Mouse (Mus musculus): Measurements from ENCODE around the gene Nfix.

DNA sequence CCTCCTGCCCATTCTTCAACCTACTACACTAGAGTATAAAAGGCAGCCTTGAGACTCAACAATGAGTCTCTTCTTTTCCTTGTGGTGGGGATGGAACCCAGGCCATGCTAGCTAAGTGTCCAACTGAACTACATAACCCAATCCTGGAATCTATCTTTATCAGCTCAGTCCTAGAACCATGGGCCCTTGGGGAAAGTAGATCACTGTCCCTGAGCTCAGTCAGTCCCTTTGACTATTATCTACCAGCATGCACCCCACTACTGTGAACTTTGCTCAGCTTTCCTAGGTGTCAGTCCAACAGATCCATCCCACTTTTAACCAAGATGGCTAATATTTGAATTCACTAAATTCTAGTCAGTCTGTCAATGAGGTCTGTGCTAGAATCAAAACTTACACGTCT lies 41.4 kb upstream of the Nfix start:
- TF ChIP-seq POLR2A (IDR thresholded peaks at IDR 0.05; ENCODE audit: control insufficient read depth, extremely low read depth, insufficient read depth, low read length, poor library complexity) (no peak), CTCF (IDR thresholded peaks at IDR 0.05; ENCODE audit: borderline replicate concordance, control insufficient read depth, extremely low read depth, insufficient read depth, low read length, poor library complexity) (no peak)

All from thymus, adult 2 months (tissue).